Mouse (Mus musculus): ENCODE measurements around the gene 1110032A03Rik. TPM values are rescaled to one million over a fixed set of nuclear protein-coding genes. Genes with fewer than 3 reads are reported as not detected.

The 1110032A03Rik gene
- polyA plus RNA-seq (2015; fragmentation: Nextera tagmentation; extraction: Ambion mirVana): 46.5 and 55.9 TPM in 2 replicates

DNA sequence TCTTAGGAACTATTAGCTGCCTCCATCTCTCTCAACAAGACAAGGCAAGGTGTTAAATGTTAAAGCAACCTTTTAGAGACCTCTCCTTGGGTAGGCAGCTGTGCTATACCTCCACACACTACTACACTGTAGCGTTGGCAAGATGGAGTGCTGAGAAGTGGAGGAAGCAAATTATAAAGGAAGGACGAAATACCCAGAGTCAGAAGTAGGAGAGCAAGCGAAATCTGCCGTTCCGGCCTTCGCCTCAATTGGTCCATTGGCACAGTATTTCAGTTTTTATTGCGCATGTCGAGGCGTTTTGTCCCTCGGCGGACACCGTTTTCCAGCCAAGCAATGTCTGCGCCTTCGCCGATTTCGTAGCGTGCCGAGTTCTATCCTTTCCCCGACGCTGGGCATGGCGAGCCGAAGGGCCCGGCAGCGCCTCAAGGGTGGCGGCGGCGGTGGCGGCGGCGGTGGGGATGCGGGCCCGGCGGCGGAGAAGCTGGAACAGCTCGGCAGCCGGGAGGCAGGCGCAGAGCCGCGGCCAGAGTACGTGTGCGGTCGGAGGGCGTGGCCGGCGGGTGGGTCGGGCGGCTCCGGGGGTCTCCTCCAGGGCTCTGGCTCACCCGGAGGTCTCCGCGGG is at the start of gene 1110032A03Rik, which contains the start of gene Alg9:
Gene 1110032A03Rik, minus strand, starts transcription at position 530 of the 622 bp plus-strand sequence.
Gene Alg9, plus strand, starts transcription at position 29 of the 622 bp plus-strand sequence.
- Histone ChIP-seq H3K36me3 (peaks cover 14% of the 10 kb centered on the region), H3K9me3 (no peaks in the 10 kb centered on the region), H3K27ac (replicated peaks) (peak within 1 kb of the TSS; percentile 94), H3K9ac (replicated peaks) (peak within 1 kb of the TSS; percentile 95), H3K4me1 (peaks cover 24% of the 10 kb centered on the region), H3K27me3 (no peaks in the 10 kb centered on the region), H3K4me2 (replicated peaks) (peak within 1 kb of the TSS; percentile 78), H3K4me3 (peak within 1 kb of the TSS; percentile 94)
- peak; percentile 86 for ATAC-seq (replicated peaks)
- WGBS: 1% methylated on average over 47 of the region's 51 CpGs

DNA sequence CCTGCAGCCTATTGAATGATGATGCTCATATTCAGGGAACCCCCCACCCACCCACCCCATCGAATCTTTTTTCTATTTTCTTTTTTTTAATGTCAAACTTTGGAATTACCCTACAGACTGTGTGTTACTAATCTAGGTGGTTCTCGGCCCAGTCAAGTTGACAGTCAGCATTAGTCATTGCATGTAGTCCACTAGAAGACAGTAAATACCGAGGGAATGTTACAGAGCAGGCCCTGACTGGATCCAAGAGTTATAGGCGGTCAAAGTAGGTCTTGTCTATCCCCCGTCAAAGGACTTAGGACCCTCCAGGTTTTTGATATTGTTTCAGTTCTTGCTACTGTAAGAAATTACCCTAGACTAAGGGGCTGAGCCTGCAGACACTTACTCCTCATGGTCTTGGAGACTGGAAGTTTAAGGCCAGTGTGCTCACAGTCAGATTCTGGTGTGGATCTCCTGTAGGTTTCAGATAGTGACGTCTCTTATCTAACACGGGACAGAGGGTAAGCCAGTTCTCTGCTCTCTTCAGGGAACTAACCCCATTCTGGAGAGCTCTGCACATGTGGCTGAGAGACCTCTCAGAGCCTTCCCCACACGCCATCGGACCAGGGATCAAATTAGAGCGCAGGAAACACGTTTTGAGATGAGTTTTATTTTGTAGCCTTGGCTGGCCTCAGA is 48.6 kb upstream of the 1110032A03Rik start:
- Histone ChIP-seq H3K4me1 (no peaks in the 10 kb centered on the region), H3K27me3 (no peaks in the 10 kb centered on the region), H3K4me3 (no peak overlapping the region), H3K9ac (replicated peaks) (no peak overlapping the region), H3K36me3 (peaks cover 13% of the 10 kb centered on the region; the same call in 1 of the 2 replicates), H3K27ac (replicated peaks) (no peak overlapping the region), H3K9me3 (no peaks in the 10 kb centered on the region), H3K4me2 (replicated peaks) (no peak overlapping the region)
- no peak for ATAC-seq (replicated peaks)
- WGBS: 92% methylated on average over 11 of the region's 11 CpGs

DNA sequence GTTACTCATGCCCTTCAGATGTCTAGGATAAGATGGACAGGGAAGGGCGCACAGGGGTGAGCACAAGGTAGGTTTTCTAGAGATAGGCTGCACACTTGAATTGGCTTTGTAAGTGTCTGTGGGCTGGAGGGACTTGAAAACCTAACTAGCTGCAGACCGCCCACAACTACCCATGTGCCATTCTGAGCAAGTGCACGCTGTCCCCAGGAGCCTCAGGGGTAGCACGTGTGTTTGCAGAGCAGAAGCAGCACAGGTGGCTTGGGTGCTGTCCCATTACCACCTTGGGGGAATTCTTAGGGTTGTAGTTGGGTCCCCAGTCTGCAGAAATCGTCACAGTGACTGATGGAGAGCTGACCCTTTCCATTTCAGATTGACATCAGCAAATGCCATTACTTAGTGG is 46.9 kb upstream of the 1110032A03Rik start:
- no peak overlapping the region for H3K4me3 ChIP-seq

DNA sequence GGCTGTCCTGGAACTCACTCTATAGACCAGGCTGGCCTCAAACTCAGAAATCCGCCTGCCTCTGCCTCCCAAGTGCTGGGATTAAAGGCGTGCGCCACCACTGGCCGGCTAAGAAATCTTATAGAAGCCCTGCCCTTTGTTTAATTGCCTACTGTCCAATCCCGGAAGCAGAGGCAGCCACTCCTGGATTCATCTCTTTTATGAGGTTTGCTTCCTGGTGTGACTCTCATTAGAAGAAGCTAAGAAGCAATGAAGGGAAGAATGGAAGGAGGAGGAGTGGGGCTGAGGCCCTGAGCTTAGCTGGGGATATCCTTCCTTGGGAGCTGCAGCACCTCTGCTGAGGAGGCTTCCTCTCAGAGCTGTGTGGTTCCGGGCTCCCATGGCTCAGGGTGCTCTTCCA is 46.3 kb upstream of the 1110032A03Rik start:
- Histone ChIP-seq H3K9me3 (no peaks in the 10 kb centered on the region), H3K27me3 (no peaks in the 10 kb centered on the region), H3K27ac (replicated peaks) (no peak overlapping the region), H3K9ac (replicated peaks) (no peak overlapping the region), H3K4me1 (no peaks in the 10 kb centered on the region), H3K4me2 (replicated peaks) (no peak overlapping the region), H3K4me3 (no peak overlapping the region), H3K36me3 (peaks cover 22% of the 10 kb centered on the region)
- no peak for ATAC-seq (replicated peaks)
- WGBS: 86% methylated on average over 6 of the region's 6 CpGs

More for the DNA sequence above, 46.9 kb upstream of the 1110032A03Rik start:
- 97% methylated on average over 5 of the region's 5 CpGs for WGBS
- Histone ChIP-seq H3K9me3 (no peaks in the 10 kb centered on the region), H3K9ac (replicated peaks) (no peak overlapping the region), H3K4me2 (replicated peaks) (no peak overlapping the region), H3K27me3 (no peaks in the 10 kb centered on the region), H3K27ac (replicated peaks) (no peak overlapping the region), H3K36me3 (peaks cover 17% of the 10 kb centered on the region), H3K4me1 (no peaks in the 10 kb centered on the region)
- no peak for ATAC-seq (replicated peaks)

DNA sequence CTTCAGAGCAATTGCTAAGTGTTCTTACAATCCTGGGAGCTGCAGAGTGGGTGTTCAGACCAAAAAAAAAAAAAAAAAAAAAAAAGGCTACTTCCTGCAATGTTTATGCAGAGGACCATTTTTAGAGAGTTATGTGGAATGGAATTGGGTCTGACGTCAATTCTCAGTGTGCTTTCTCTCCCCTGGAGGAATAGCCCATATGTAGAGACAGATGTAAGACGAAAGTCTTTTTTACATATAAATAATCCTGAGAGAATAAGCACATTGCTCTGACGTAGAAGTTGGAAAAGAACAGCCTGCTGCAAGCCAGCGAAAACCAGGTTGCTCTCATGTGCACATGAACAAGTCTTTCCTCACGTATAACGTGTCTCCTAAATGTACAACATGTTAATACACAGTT is 44.4 kb upstream of the 1110032A03Rik start:
- ATAC-seq (replicated peaks): no peak
- Histone ChIP-seq H3K4me2 (replicated peaks) (no peak overlapping the region), H3K36me3 (peaks cover 28% of the 10 kb centered on the region), H3K4me1 (no peaks in the 10 kb centered on the region), H3K27ac (replicated peaks) (no peak overlapping the region), H3K4me3 (no peak overlapping the region), H3K9ac (replicated peaks) (no peak overlapping the region), H3K9me3 (no peaks in the 10 kb centered on the region), H3K27me3 (no peaks in the 10 kb centered on the region)
- 87% methylated on average over 6 of the region's 6 CpGs for WGBS

DNA sequence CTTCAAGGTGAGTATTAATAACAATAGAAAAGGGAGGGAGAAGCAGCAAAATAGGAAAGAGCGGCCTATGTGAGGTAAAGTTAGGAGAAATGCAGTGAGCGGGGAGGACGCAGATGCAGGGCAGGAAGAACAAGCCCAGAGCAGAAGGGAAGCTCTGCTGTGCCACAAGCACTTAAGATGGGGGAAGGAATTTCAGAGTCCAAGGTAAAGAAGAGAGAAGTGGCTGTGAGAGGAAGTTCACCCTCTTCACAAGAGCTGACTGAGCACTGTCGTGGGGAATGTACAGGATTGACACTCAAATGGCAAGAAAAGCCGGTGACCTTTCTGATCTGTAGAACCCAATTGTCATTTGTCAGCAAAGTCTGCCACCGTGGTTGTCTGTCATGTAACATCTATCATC is 42.7 kb upstream of the 1110032A03Rik start:
- Histone ChIP-seq H3K4me2 (replicated peaks) (no peak overlapping the region), H3K27me3 (no peaks in the 10 kb centered on the region), H3K36me3 (peaks cover 34% of the 10 kb centered on the region), H3K4me3 (no peak overlapping the region), H3K27ac (replicated peaks) (no peak overlapping the region), H3K4me1 (no peaks in the 10 kb centered on the region), H3K9me3 (no peaks in the 10 kb centered on the region), H3K9ac (replicated peaks) (no peak overlapping the region)
- ATAC-seq (replicated peaks): no peak
- WGBS: 94% methylated on average over 6 of the region's 6 CpGs

DNA sequence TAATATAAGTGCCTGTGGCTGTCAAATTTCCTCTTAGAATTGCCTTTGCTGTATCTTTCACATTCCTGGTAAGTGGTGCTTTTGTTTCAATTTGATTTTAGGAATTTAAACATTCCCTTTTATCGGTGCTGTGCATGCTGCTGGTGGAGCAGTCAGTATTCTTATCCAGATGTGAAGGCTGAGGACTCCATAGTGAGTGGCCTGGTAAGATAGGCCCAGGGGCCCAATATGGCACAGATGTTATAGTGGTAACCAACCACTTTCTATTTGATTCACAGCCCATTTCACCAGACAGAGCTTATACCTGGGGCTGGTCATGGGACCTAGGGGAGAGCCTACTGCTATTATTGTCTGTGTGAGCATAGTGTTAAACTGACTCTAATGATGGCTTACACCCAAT is 41.2 kb upstream of the 1110032A03Rik start:
- H3K36me3 ChIP-seq: peaks cover 35% of the 10 kb centered on the region
- WGBS: 92% methylated on average over 1 of the region's 1 CpGs
- H3K4me3 ChIP-seq: no peak overlapping the region
- no peaks in the 10 kb centered on the region for H3K27me3 ChIP-seq
- no peak for ATAC-seq (replicated peaks)
- no peak overlapping the region for H3K4me2 ChIP-seq (replicated peaks)
- no peaks in the 10 kb centered on the region for H3K9me3 ChIP-seq
- H3K4me1 ChIP-seq: no peaks in the 10 kb centered on the region
- no peak overlapping the region for H3K27ac ChIP-seq (replicated peaks)
- no peak overlapping the region for H3K9ac ChIP-seq (replicated peaks)

DNA sequence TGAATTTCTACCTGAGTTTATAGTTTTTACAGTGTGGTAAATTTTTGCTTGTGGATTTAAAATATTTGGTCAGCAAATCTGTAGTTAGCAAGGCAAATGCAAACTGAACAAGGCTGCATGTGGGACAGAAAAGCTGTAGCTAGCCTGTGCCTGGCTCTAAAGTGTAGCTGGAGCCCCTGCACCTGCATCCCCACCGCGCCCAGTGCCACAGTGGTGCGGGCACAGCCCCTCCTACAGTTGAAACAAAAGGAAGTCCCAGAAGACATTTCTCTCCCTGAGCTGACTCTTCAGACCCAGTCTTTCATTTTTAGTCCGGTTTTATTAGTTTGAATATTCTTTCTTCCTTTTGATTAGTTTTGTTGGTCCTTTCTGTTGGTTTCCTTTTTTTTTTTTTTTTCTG is 40.3 kb upstream of the 1110032A03Rik start:
- no peak overlapping the region for H3K4me3 ChIP-seq
- no peaks in the 10 kb centered on the region for H3K4me1 ChIP-seq
- no peak overlapping the region for H3K9ac ChIP-seq (replicated peaks)
- no peak overlapping the region for H3K4me2 ChIP-seq (replicated peaks)
- WGBS: 96% methylated on average over 4 of the region's 4 CpGs
- H3K27me3 ChIP-seq: no peaks in the 10 kb centered on the region
- no peaks in the 10 kb centered on the region for H3K9me3 ChIP-seq
- ATAC-seq (replicated peaks): no peak
- H3K27ac ChIP-seq (replicated peaks): no peak overlapping the region
- peaks cover 38% of the 10 kb centered on the region for H3K36me3 ChIP-seq

DNA sequence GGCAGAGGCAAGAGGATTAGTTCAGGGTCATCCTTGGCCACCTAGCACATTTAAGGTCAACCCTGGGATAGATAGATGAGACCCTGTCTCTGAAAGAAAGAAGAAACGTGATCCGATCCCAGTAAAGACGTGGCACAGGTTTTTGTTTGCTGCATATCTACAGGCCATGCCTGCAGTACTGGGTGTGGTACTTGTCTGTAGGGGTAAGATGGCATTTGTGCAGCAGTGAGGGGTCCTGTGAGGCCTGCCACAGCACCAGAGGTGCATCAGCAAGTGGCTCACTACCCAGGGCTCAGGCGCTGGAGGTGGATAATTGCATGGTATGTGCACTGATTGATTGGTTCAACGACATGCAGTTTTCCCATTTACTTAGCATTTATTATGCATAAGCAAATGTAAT is 38.5 kb upstream of the 1110032A03Rik start:
- peaks cover 56% of the 10 kb centered on the region for H3K36me3 ChIP-seq
- no peaks in the 10 kb centered on the region for H3K4me1 ChIP-seq
- H3K27ac ChIP-seq (replicated peaks): no peak overlapping the region
- no peaks in the 10 kb centered on the region for H3K9me3 ChIP-seq
- H3K27me3 ChIP-seq: no peaks in the 10 kb centered on the region
- H3K4me2 ChIP-seq (replicated peaks): no peak overlapping the region
- no peak for ATAC-seq (replicated peaks)
- no peak overlapping the region for H3K9ac ChIP-seq (replicated peaks)
- H3K4me3 ChIP-seq: no peak overlapping the region
- 95% methylated on average over 5 of the region's 5 CpGs for WGBS

DNA sequence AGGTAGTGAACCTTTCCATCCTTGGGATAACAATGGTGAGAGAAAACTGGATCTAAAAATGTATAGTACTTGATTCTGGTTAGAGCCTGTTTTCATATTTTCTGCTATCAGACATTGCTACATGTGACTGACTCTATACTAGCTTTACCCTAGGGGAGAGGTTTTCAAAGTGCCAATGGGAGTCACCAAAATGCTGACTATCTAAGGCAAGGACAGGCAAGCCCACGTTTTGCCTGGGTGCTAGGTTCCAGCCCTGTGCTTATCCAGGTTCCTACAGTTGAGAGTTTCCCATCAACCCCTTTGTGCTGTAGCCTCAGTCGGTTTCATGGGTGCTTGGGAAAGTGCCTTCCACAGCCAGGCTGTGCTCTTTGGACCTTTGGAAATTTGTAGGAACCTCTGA is 36.4 kb upstream of the 1110032A03Rik start:
- Histone ChIP-seq H3K36me3 (peaks cover 55% of the 10 kb centered on the region), H3K27ac (replicated peaks) (no peak overlapping the region)
- WGBS: 85% methylated on average over 2 of the region's 2 CpGs

DNA sequence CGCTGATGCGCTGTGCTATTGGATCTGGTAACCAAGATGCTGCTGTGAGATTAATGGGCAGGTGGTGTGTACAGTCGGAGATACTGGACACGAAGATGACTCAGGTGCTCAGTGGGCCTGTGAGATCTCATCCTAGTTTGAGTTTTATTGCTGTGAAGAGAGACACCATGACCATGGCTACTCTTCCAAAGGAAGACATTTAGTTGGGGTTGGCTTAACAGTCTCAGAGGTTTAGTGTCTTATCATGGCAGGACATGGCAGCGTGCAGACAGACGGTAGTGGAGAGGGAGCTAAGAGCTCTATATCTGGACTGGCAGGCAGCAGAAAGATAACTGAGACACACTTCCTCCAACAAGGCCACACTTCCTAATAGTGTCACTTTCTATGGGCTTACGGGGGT is 35.9 kb upstream of the 1110032A03Rik start:
- no peak for ATAC-seq (replicated peaks)
- Histone ChIP-seq H3K4me1 (no peaks in the 10 kb centered on the region), H3K4me2 (replicated peaks) (no peak overlapping the region), H3K9me3 (no peaks in the 10 kb centered on the region), H3K4me3 (no peak overlapping the region), H3K27ac (replicated peaks) (no peak overlapping the region), H3K36me3 (peaks cover 50% of the 10 kb centered on the region), H3K9ac (replicated peaks) (no peak overlapping the region), H3K27me3 (no peaks in the 10 kb centered on the region)
- 96% methylated on average over 7 of the region's 7 CpGs for WGBS

More for the DNA sequence above, 36.4 kb upstream of the 1110032A03Rik start:
- no peak overlapping the region for H3K9ac ChIP-seq (replicated peaks)
- H3K4me2 ChIP-seq (replicated peaks): no peak overlapping the region
- no peak overlapping the region for H3K4me3 ChIP-seq
- H3K9me3 ChIP-seq: no peaks in the 10 kb centered on the region
- ATAC-seq (replicated peaks): no peak
- no peaks in the 10 kb centered on the region for H3K27me3 ChIP-seq
- H3K4me1 ChIP-seq: no peaks in the 10 kb centered on the region

DNA sequence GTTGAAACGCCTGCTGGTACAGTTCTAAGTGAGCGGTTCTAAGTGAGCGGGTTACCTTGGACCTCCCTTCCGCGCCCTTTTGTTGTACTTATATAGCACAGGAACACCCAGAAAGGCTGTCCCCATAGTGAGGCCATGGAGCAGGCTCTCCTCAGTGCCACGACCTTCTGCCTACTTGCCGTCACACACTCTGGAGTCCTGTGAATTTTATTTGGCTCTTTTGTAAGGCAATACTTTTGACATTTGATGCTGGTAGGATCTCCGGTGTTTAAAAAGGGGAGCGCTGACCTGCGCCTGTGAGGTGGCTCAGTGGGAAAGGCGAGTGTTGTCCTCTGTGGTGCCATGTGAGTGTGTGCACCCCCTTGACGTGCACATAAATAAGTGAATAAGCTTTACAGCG is 33.8 kb upstream of the 1110032A03Rik start:
- no peak overlapping the region for H3K4me3 ChIP-seq
- peaks cover 56% of the 10 kb centered on the region for H3K36me3 ChIP-seq
- H3K27me3 ChIP-seq: no peaks in the 10 kb centered on the region
- no peak for ATAC-seq (replicated peaks)
- no peaks in the 10 kb centered on the region for H3K4me1 ChIP-seq
- no peak overlapping the region for H3K9ac ChIP-seq (replicated peaks)
- no peak overlapping the region for H3K27ac ChIP-seq (replicated peaks)
- no peak overlapping the region for H3K4me2 ChIP-seq (replicated peaks)
- WGBS: 89% methylated on average over 13 of the region's 13 CpGs
- H3K9me3 ChIP-seq: no peaks in the 10 kb centered on the region

Data from forebrain, embryonic 15.5 days (tissue).